Mouse (Mus musculus) 3T3-L1 (cell line): Measurements from ENCODE around the gene Zfp740.
"Not testable (repeated sequence)": the region's sequence is repeated elsewhere in the genome, so short reads cannot be mapped to it uniquely, and the experiment has no call there.

Experiments
- DNase-seq: peaks from one replicate; pipeline ENCODE4 v3.0.0-alpha.2; 2015; ENCODE audit warnings: low read depth, low spot score

The Zfp740 gene

GRCm38 (mm10) chr15:102202971-102203834, at the start of gene Zfp740:
Gene Zfp740, plus strand, starts transcription at chr15:102203249.
- peak; percentile 96 for DNase-seq

DNA sequence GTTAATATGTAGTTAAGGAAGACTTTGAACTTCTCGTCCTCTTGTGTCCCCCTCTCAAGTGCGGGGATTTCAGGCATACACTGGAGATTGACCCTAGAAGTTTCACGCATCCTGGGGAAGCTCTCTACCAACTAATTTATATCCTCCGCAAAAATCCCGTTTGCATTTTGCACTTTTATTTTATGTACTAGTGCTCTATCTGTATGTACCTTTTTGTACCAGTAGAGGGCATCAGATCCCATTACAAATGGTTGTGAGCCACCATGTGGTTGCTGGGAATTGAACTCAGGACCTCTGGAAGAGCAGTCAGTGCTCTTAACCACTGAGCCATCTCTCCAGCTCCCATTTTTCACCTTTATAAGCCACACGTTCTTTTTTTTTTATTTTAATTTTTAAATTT, 48.0 kb upstream of the Zfp740 start:
- DNase-seq = not testable (repeated sequence)

GRCm38 (mm10) chr15:102156836-102157235, 46.2 kb upstream of the Zfp740 start:
- no peak for DNase-seq

- no peak for DNase-seq
Observed at GRCm38 (mm10) chr15:102160415-102161060, 42.5 kb upstream of the Zfp740 start.

GRCm38 (mm10) chr15:102163900-102164693, 39.0 kb upstream of the Zfp740 start:
- DNase-seq = no peak

- no peak for DNase-seq
Observed at GRCm38 (mm10) chr15:102165468-102166100, 37.5 kb upstream of the Zfp740 start.

- peak; percentile 97 for DNase-seq
Observed at GRCm38 (mm10) chr15:102167620-102168021, 35.4 kb upstream of the Zfp740 start.

DNA sequence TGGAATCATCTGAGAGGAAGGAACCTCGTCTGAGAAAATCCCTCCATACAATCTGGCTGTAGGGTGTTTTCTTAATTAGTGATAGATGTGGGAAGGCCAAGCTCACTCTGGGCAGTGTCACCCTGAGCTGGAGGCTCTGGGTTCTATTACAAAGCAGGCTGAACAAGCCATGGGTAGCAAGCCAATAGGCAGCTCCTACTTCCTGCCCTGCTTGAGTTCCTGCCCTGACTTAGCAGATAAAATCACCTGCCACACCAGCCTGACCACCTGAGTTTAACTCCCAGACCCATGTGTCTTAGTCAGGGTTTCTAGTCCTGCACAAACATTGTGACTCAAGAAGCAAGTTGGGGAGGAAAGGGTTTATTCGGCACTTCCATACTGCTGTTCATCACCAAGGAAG, 34.0 kb upstream of the Zfp740 start:
- no peak for DNase-seq

DNA sequence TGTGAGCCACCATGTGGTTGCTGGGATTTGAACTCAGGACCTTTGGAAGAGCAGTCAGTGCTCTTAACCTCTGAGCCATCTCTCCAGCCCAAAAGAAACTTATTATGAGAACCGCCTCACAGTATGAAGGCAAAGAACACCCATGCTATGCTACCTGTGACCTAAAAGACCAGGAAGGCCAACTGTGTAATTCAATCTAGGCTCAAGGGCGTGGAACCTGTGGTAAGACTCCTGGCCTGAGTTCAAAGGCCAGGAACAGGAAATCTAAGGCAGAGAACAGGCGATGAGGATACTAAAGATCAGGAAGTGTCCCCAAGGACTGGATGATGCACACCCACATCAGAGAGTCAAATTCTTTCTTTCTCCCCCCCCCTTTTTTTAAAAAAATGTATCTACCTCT, 29.5 kb upstream of the Zfp740 start:
- no peak for DNase-seq

DNA sequence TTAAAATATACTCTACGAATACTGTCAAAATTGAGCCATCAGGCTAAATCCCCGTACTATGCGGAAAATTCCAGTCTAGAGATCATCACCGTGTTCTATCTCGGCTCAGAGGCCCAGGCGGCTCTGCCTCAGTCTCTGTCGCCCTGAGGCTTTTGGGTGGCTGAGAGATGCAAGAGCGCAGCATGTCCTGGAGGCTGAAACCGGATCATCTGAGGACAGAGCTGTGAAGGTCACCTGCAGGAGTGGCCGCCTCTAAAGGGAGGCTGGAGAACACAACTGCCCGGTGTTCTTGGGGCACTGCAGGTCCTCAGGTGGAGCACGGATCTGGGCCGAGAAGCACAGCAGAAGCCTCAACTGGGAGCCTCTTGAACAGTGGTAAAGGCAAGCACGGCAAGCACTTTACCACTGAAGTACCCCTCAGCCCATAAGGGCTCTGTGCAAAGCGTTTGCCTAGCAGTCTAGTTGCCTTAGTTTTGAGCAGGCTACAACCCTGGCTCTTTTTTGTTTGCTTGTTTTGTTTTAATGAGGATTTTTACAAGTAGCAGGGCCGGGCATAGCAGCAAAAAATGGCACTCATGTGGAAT, 27.2 kb upstream of the Zfp740 start:
- no peak for DNase-seq

- DNase-seq = no peak
Observed at GRCm38 (mm10) chr15:102176571-102177316, 26.3 kb upstream of the Zfp740 start.

GRCm38 (mm10) chr15:102177417-102177816, 25.6 kb upstream of the Zfp740 start:
- no peak for DNase-seq

DNA sequence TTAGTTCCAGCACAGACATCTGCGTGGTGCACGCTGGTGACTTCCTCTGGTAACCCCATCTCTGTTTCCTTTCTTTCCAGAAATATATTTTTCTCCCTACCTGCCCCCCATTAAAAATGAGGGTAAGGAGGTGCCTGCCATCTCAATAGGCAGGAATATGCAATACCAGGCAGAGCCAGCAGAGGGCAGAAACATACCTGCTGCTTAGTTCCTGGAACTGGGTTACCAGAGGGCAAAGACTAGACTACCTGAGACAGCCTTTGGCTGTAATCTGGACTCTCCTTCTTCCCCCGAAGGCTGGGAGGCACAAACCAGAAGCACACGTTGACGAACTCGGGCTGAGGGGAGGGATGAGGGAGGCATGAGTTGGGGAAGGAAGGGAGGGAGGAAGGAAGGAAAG, 24.8 kb upstream of the Zfp740 start:
- peak; percentile 87 for DNase-seq

GRCm38 (mm10) chr15:102179106-102179505, 23.9 kb upstream of the Zfp740 start:
- DNase-seq = no peak

- DNase-seq = no peak
Observed at GRCm38 (mm10) chr15:102179924-102180323, 23.1 kb upstream of the Zfp740 start.

DNA sequence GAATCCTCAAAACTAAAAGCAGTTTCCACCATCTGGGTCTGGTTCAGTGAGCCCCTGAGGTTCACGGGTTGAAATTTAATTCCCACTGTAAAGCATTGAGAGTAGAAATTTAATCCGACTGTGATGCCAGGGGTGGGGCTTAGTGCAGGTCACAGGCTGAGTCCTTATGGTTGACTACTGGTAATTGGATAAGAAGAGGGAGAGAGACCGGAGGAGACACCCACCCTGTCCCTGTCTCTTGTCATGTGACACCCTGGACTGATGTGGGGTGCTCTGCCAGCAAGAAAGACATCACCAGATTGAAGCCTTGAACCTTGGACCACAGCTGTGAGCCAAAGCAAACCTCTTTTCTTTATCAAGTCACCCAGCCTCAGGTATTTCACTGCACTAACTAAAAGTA, 20.0 kb upstream of the Zfp740 start:
- DNase-seq = no peak

GRCm38 (mm10) chr15:102186239-102186638, 16.8 kb upstream of the Zfp740 start:
- no peak for DNase-seq

GRCm38 (mm10) chr15:102188096-102188495, 15.0 kb upstream of the Zfp740 start:
- no peak for DNase-seq

GRCm38 (mm10) chr15:102188883-102189282, 14.2 kb upstream of the Zfp740 start:
- no peak for DNase-seq

- no peak for DNase-seq
Observed at GRCm38 (mm10) chr15:102191699-102192098, 11.3 kb upstream of the Zfp740 start.
